Mouse (Mus musculus) forebrain, embryonic 16.5 days (tissue): ENCODE measurements around the gene Mvb12a. TPM values are rescaled to one million over a fixed set of nuclear protein-coding genes. Genes with fewer than 3 reads are reported as not detected.

Experiments
- ATAC-seq: fragments of 200-750 bp; cut with Nextera tagmentation; 2 replicates; pipeline ENCODE4 v1.8.0; 2017; ENCODE audit warnings: mild to moderate bottlenecking, moderate library complexity
- H3K27ac ChIP-seq: fragments of 300-500 bp; sonication (generic); 2 replicates; pipeline ENCODE4 v1.5.1; 2014; ENCODE audit warnings: low read length, control low read depth
- H3K27me3 ChIP-seq: fragments of 300-500 bp; sonication (generic); replicated peaks from 2 replicates; pipeline ENCODE4 v1.6.1; 2014; ENCODE audit warnings: low read length; ENCODE audit not compliant: control insufficient read depth, insufficient read depth
- H3K36me3 ChIP-seq: fragments of 300-500 bp; sonication (generic); 2 replicates; pipeline ENCODE4 v1.6.1; 2014; ENCODE audit not compliant: control insufficient read depth, insufficient read depth
- H3K4me1 ChIP-seq: fragments of 300-500 bp; sonication (generic); replicated peaks from 2 replicates; pipeline ENCODE4 v1.6.1; 2014; ENCODE audit warnings: low read length; ENCODE audit not compliant: control insufficient read depth, insufficient read depth
- H3K4me2 ChIP-seq: fragments of 300-500 bp; sonication (generic); 2 replicates; pipeline ENCODE4 v1.6.1; 2014; ENCODE audit warnings: mild to moderate bottlenecking, low read length, control low read depth
- H3K4me3 ChIP-seq: fragments of 300-500 bp; sonication (generic); replicated peaks from 2 replicates; pipeline ENCODE4 v1.5.1; 2014; ENCODE audit warnings: mild to moderate bottlenecking, low read length, control low read depth
- H3K9ac ChIP-seq: fragments of 300-500 bp; sonication (generic); replicated peaks from 2 replicates; pipeline ENCODE4 v1.6.1; 2014; ENCODE audit warnings: low read depth, low read length, control low read depth
- H3K9me3 ChIP-seq: fragments of 300-500 bp; sonication (generic); 2 replicates; pipeline ENCODE4 v1.6.1; 2016; ENCODE audit warnings: low read length; ENCODE audit not compliant: control insufficient read depth
- WGBS: fragments of 180-500 bp; shearing (Covaris S2); extraction: QIAGEN DNeasy Blood & Tissue Kit; methylation state at CpG from one replicate; pipeline ENCODE4 v1.1.7; 2014; 5-methylcytosine and 5-hydroxymethylcytosine counted together
- polyA plus RNA-seq: library from polyadenylated mRNA; unstranded; fragments of >200 nt; fragmentation: Nextera tagmentation; extraction: Ambion mirVana; gene quantifications from 2 replicates; pipeline ENCODE4 v1.2.1, GENCODE M21; 2015

The Mvb12a gene
- polyA plus RNA-seq, 1 experiment from 2014 or later = 65.3 TPM

DNA sequence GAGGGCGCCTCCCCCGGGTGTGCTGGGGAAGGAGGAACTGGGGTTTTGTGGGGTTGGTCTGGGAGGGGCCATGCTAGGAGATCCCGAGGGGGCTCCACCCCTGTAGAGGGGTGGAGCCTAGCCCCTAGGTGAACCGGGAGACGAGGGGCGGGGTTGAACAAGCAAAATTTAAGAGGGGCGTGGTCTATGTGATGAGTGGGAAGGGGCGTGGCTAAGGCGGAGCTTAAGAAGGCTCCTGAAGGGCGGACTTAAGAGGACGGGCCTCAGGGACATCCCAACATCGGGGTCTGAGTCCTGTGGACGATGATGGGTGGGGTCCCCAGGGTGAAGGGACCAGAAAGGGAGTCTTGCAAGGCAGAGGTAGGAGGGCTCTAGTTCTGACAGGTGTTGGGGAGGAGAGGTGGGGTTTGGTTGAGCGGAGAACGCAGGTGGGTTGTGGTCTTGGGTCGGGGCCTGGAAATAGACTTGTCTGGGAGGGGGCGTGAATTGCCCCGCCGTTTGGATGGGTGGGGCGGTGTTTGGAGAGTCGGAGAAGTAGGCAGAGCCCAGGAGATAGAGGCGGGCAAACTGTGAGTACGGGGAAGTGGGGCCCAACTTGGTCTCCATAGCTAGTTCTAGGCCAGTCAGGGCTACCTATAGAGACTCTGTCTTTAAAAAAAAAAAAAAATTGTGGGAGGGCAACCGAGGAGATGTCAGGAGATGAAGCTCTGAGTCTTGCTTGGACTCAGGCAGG is 16.4 kb downstream of the Mvb12a start:
- Histone ChIP-seq H3K27me3 (peaks cover 67% of the 10 kb centered on the region), H3K36me3 (no peaks in the 10 kb centered on the region), H3K4me3 (peak overlapping the region; percentile 28), H3K4me1 (peaks cover 13% of the 10 kb centered on the region), H3K9me3 (no peaks in the 10 kb centered on the region), H3K9ac (no peak overlapping the region), H3K27ac (no peak overlapping the region), H3K4me2 (peak overlapping the region; percentile 41)
- 3% methylated on average over 24 of the region's 24 CpGs for WGBS
- 0 out of 2 replicates have a peak, but pooled peaks have one; percentile 16 for ATAC-seq

GRCm38 (mm10) chr8:71560071-71560470 is 17.3 kb downstream of the Mvb12a start:
- Histone ChIP-seq H3K4me3 (no peak overlapping the region), H3K27ac (no peak overlapping the region), H3K9ac (no peak overlapping the region), H3K4me1 (peaks cover 13% of the 10 kb centered on the region), H3K4me2 (no peak overlapping the region), H3K9me3 (no peaks in the 10 kb centered on the region), H3K27me3 (peaks cover 67% of the 10 kb centered on the region), H3K36me3 (no peaks in the 10 kb centered on the region)
- ATAC-seq = no peak
- WGBS = 74% methylated on average over 3 of the region's 3 CpGs

DNA sequence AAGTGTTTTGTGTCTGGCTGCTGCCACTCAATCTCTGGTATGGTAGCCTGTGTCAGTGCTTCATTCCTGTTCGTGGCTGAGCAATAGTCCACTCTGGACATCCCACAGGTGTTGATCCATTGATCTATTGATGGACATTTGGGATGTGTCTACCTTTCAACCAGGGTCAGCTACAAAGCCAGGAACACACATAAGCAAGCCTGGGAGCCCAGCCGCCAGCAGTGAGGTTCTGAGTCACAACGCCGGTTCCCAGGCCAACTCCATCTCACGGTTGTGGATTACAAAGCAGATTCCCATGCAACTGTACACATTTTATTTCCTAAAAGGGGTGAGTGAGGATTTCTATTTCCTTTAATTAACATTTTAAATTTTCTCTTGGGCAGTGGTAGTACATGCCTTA is 18.0 kb downstream of the Mvb12a start:
- no peak for ATAC-seq
- 80% methylated on average over 5 of the region's 5 CpGs for WGBS
- Histone ChIP-seq H3K27me3 (peaks cover 65% of the 10 kb centered on the region), H3K9me3 (no peaks in the 10 kb centered on the region), H3K9ac (no peak overlapping the region), H3K4me3 (no peak overlapping the region), H3K27ac (no peak overlapping the region), H3K4me2 (no peak overlapping the region), H3K4me1 (peaks cover 13% of the 10 kb centered on the region), H3K36me3 (no peaks in the 10 kb centered on the region)

GRCm38 (mm10) chr8:71561401-71561800 is 18.7 kb downstream of the Mvb12a start:
- WGBS = 3% methylated on average over 15 of the region's 15 CpGs
- Histone ChIP-seq H3K36me3 (no peaks in the 10 kb centered on the region), H3K27me3 (peaks cover 59% of the 10 kb centered on the region), H3K4me2 (no peak overlapping the region), H3K9me3 (no peaks in the 10 kb centered on the region), H3K4me1 (peaks cover 13% of the 10 kb centered on the region), H3K9ac (no peak overlapping the region), H3K27ac (no peak overlapping the region), H3K4me3 (no peak overlapping the region)
- ATAC-seq = peak; percentile 46

DNA sequence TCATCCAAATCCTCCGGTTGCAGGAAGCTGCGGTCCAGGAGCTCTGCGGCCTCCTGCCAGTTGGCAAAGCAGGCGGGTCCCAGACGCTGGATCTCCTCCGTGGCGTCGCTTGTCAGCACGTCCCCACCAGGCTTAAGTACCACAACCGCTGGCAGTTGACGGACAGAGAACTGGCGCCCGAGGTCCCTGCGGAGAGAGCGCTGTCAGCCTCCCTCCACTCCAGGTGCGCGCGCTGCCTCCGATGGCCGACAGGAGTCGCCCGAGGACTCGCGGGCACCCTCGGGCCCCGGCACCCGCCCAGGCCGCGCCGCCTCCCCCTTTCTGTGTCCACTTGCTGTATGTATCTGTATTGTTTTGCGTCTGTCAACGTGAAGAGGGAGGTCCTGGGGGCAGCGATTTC is 20.0 kb downstream of the Mvb12a start:
- peak; percentile 46 for ATAC-seq
- Histone ChIP-seq H3K36me3 (no peaks in the 10 kb centered on the region), H3K27me3 (peaks cover 46% of the 10 kb centered on the region), H3K4me3 (peak overlapping the region; percentile 26), H3K27ac (no peak overlapping the region), H3K9ac (no peak overlapping the region; the same call in 1 of the 2 replicates), H3K9me3 (no peaks in the 10 kb centered on the region), H3K4me1 (peaks cover 13% of the 10 kb centered on the region), H3K4me2 (peak overlapping the region; percentile 46)
- WGBS = under 1% methylated on average over 33 of the region's 33 CpGs

DNA sequence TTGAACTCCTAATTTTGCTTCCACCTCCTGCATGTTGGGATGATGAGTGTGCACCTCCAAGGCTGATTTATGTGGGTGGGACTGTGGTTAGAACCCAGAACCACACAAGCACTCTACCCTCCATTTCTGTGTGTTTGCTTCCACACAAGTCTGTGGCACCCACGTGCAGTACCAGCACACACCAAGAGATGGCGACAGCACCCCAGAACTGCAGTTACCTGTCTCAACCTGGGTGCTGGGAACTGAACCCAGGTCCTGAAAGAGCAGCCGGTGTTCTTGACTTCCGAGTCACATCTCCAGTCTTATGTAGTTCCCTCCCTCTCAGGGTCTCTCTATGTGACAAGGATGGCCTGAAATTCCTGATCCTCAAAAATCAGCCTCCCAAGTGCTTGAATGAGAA is 21.3 kb downstream of the Mvb12a start:
- H3K27ac ChIP-seq = no peak overlapping the region
- H3K36me3 ChIP-seq = no peaks in the 10 kb centered on the region
- no peaks in the 10 kb centered on the region for H3K9me3 ChIP-seq
- H3K4me3 ChIP-seq = no peak overlapping the region
- H3K9ac ChIP-seq = no peak overlapping the region
- peaks cover 34% of the 10 kb centered on the region for H3K27me3 ChIP-seq
- peaks cover 12% of the 10 kb centered on the region for H3K4me1 ChIP-seq
- 94% methylated on average over 4 of the region's 4 CpGs for WGBS
- H3K4me2 ChIP-seq = no peak overlapping the region
- no peak for ATAC-seq

GRCm38 (mm10) chr8:71566501-71566900 is 23.8 kb downstream of the Mvb12a start, which contains the start of gene Nxnl1:
Nxnl1 (minus strand) TSS chr8:71566601.
- no peak within 1 kb of the TSS for H3K27ac ChIP-seq
- no peaks in the 10 kb centered on the region for H3K36me3 ChIP-seq
- no peak within 1 kb of the TSS for H3K4me3 ChIP-seq
- peaks cover 14% of the 10 kb centered on the region for H3K27me3 ChIP-seq
- peaks cover 21% of the 10 kb centered on the region for H3K4me1 ChIP-seq
- H3K9me3 ChIP-seq = no peaks in the 10 kb centered on the region
- WGBS = 49% methylated on average over 3 of the region's 3 CpGs
- no peak for ATAC-seq
- no peak within 1 kb of the TSS for H3K9ac ChIP-seq
- H3K4me2 ChIP-seq = no peak within 1 kb of the TSS

DNA sequence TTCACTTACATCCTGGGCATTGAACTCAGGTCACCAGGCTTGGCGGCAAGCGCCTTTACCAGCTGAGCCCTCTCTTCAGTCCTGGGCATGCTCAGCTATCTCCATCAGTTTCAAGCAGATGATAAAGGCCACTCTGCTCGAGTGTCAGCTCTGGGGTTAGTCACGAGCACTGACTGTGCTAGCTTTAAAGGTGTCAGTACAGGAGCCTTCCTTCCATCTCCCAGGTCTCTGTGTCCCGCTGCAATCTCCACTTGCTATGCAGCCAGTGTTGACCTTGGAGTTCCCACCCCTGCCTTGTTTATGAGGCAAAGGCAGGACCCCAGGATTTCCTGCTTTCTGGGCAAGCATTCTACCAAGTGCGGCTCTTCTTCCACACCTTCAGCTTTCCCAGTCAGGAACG is 24.9 kb downstream of the Mvb12a start:
- H3K4me2 ChIP-seq = no peak overlapping the region
- no peak overlapping the region for H3K27ac ChIP-seq
- no peak for ATAC-seq
- H3K36me3 ChIP-seq = no peaks in the 10 kb centered on the region
- H3K27me3 ChIP-seq = peaks cover 3% of the 10 kb centered on the region; the same call in 1 of the 2 replicates
- WGBS = 81% methylated on average over 7 of the region's 7 CpGs
- H3K4me3 ChIP-seq = no peak overlapping the region
- no peak overlapping the region for H3K9ac ChIP-seq
- peaks cover 28% of the 10 kb centered on the region for H3K4me1 ChIP-seq
- no peaks in the 10 kb centered on the region for H3K9me3 ChIP-seq

GRCm38 (mm10) chr8:71568387-71568937 is 25.7 kb downstream of the Mvb12a start, which contains the start of gene Slc27a1:
Slc27a1 (plus strand) TSS chr8:71568882.
- WGBS = 11% methylated on average over 13 of the region's 13 CpGs
- Histone ChIP-seq H3K9ac (peak within 1 kb of the TSS; percentile 56), H3K4me1 (peaks cover 30% of the 10 kb centered on the region), H3K9me3 (no peaks in the 10 kb centered on the region), H3K27ac (peak within 1 kb of the TSS; percentile 79), H3K4me2 (peak within 1 kb of the TSS; percentile 53), H3K27me3 (no peaks in the 10 kb centered on the region), H3K4me3 (peak within 1 kb of the TSS; percentile 66), H3K36me3 (no peaks in the 10 kb centered on the region)
- ATAC-seq = no peak
